Mouse (Mus musculus): Measurements from ENCODE around the gene Phf20. TPM values are rescaled to one million over a fixed set of nuclear protein-coding genes. Genes with fewer than 3 reads are reported as not detected.
"Not testable (repeated sequence)": the region's sequence is repeated elsewhere in the genome, so short reads cannot be mapped to it uniquely, and the experiment has no call there.

Gene Phf20
- polyA plus RNA-seq, 1 experiment from 2014 or later: 94.0 TPM

GRCm38 (mm10) chr2:156181592-156181991, 14.7 kb upstream of the Phf20 start:
- no peak for ATAC-seq (ENCODE audit: low FRiP score, low read depth)
- H3K27me3 ChIP-seq: no peaks in the 10 kb centered on the region
- WGBS: 74% methylated on average over 2 of the region's 2 CpGs
- H3K4me1 ChIP-seq: peaks cover 25% of the 10 kb centered on the region
- peaks cover 15% of the 10 kb centered on the region for H3K36me3 ChIP-seq
- no peak overlapping the region for H3K27ac ChIP-seq
- H3K4me2 ChIP-seq (replicated peaks): peak overlapping the region; percentile 67; the same call in 1 of the 2 replicates
- H3K9me3 ChIP-seq: no peaks in the 10 kb centered on the region
- peak overlapping the region; percentile 78; the same call in 1 of the 2 replicates for H3K9ac ChIP-seq
- no peak overlapping the region for H3K4me3 ChIP-seq

- not testable (repeated sequence) for H3K27ac ChIP-seq; H3K4me2 ChIP-seq (replicated peaks); H3K9ac ChIP-seq; H3K27me3 ChIP-seq; H3K36me3 ChIP-seq; H3K4me3 ChIP-seq; H3K9me3 ChIP-seq; ATAC-seq (ENCODE audit: low FRiP score, low read depth); H3K4me1 ChIP-seq
- WGBS: 74% methylated on average over 7 of the region's 7 CpGs
These were observed 7.0 kb upstream of the Phf20 start for GRCm38 (mm10) chr2:156189241-156189640.

DNA sequence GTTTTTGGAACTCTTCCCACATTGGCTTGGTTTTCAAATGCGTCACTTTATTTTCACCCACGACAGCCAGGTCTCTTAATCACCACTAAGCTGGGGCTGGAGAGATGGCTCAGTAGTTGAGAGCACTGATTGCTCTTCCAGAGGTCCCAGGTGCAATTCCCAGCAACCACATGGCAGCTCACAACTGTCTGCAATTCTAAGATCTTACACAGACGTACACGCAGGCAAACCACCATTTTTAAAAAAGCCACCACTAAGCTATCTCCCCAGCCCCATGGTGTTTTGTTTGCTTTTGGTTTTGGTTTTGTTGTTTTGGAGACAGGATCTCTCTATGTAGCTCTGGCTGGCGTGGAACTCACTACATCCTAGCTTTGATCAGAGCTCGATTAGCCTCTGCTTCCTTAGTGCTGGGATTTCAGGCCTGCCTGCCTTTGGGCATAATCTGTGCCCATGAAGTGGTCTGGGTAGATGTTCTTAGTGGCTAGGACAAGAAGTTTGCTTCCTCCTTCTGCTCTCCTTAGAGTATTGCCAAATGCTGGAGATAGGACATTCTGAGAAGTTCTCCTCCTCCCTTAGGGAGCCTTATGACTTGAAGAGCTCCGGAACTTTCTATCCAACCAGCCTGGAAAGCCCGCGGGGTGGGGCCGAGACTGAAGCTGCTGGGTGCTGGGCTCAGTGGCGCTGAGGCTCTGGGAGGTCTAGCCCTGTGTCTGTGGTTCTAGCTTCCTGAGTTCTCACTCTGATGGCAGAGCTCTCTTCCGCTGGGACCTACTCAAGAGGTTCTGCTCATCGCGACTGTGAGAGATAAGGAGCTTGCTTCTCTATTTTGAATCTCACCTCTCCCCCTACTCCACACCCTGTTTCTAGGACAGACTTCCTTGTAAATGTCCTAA, 6.0 kb upstream of the Phf20 start:
- ATAC-seq (ENCODE audit: low FRiP score, low read depth): no peak
- no peaks in the 10 kb centered on the region for H3K4me1 ChIP-seq
- no peaks in the 10 kb centered on the region for H3K36me3 ChIP-seq
- no peak overlapping the region for H3K27ac ChIP-seq
- no peaks in the 10 kb centered on the region for H3K9me3 ChIP-seq
- no peak overlapping the region for H3K4me3 ChIP-seq
- no peaks in the 10 kb centered on the region for H3K27me3 ChIP-seq
- WGBS: 79% methylated on average over 14 of the region's 14 CpGs
- H3K4me2 ChIP-seq (replicated peaks): no peak overlapping the region
- H3K9ac ChIP-seq: no peak overlapping the region

GRCm38 (mm10) chr2:156191540-156191939, 4.7 kb upstream of the Phf20 start:
- peaks cover 4% of the 10 kb centered on the region for H3K4me1 ChIP-seq
- H3K27ac ChIP-seq: no peak overlapping the region
- no peak overlapping the region for H3K9ac ChIP-seq
- no peaks in the 10 kb centered on the region for H3K36me3 ChIP-seq
- H3K4me3 ChIP-seq: no peak overlapping the region
- H3K9me3 ChIP-seq: no peaks in the 10 kb centered on the region
- 92% methylated on average over 2 of the region's 2 CpGs for WGBS
- ATAC-seq (ENCODE audit: low FRiP score, low read depth): no peak
- no peaks in the 10 kb centered on the region for H3K27me3 ChIP-seq
- H3K4me2 ChIP-seq (replicated peaks): no peak overlapping the region

- Histone ChIP-seq H3K9ac (no peak overlapping the region), H3K4me3 (no peak overlapping the region), H3K4me2 (replicated peaks) (no peak overlapping the region), H3K9me3 (no peaks in the 10 kb centered on the region), H3K36me3 (no peaks in the 10 kb centered on the region), H3K4me1 (peaks cover 4% of the 10 kb centered on the region), H3K27ac (no peak overlapping the region), H3K27me3 (no peaks in the 10 kb centered on the region)
- no peak for ATAC-seq (ENCODE audit: low FRiP score, low read depth)
- WGBS: 76% methylated on average over 2 of the region's 2 CpGs
These were observed 4.2 kb upstream of the Phf20 start for GRCm38 (mm10) chr2:156192068-156192467.

DNA sequence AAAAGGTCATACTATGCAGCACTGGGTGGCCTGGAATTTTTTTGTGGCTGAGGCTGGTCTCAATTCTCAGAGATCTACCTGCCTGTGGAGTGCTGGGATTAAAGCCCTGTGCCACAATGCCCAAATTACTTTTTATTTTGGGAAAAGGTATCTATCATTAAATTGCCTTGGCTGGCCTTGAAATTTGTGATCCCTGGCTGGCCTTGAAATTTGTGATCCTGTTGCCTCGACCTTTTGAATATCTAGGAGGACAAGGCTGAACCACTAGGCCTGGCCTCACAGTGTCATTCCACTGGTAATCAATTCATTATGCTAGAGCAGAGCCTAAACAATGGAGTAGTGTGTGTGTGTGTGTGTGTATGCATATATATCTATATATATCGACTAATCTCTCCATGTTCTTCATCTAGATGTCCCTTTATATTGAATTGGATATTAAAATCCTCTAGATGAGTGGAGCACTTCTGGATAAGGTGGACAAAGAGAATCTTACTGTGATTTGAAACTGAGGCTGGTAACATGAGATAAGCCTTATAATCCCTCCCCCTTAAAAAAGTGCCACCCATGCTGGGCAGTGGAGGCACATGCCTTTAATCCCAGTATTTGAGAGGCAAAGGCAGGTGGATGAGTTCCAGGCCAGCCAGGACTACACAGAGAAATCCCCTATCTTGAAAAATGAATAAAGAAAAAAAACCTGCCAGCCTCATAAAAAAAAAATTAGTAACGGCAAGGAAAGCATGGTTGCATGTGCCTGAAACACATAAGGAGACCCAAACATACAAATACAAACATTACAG, 3.0 kb upstream of the Phf20 start:
- Histone ChIP-seq H3K4me3 (no peak overlapping the region), H3K9ac (no peak overlapping the region), H3K36me3 (no peaks in the 10 kb centered on the region), H3K27me3 (no peaks in the 10 kb centered on the region), H3K9me3 (no peaks in the 10 kb centered on the region), H3K27ac (no peak overlapping the region), H3K4me2 (replicated peaks) (no peak overlapping the region), H3K4me1 (peaks cover 12% of the 10 kb centered on the region)
- no peak for ATAC-seq (ENCODE audit: low FRiP score, low read depth)
- 70% methylated on average over 3 of the region's 3 CpGs for WGBS

- Histone ChIP-seq H3K27me3 (no peaks in the 10 kb centered on the region), H3K9ac (no peak overlapping the region), H3K27ac (no peak overlapping the region), H3K4me3 (no peak overlapping the region), H3K9me3 (no peaks in the 10 kb centered on the region), H3K4me2 (replicated peaks) (no peak overlapping the region), H3K36me3 (no peaks in the 10 kb centered on the region), H3K4me1 (peaks cover 25% of the 10 kb centered on the region)
- ATAC-seq (ENCODE audit: low FRiP score, low read depth): no peak
These were observed 1.7 kb upstream of the Phf20 start for GRCm38 (mm10) chr2:156194571-156194970.

GRCm38 (mm10) chr2:156197129-156197911, 1.1 kb downstream of the Phf20 start:
- Histone ChIP-seq H3K9ac (peak overlapping the region; percentile 84), H3K4me3 (peak overlapping the region; percentile 69), H3K4me2 (replicated peaks) (peak overlapping the region; percentile 77), H3K4me1 (peaks cover 40% of the 10 kb centered on the region), H3K27ac (peak overlapping the region; percentile 91), H3K27me3 (no peaks in the 10 kb centered on the region), H3K9me3 (no peaks in the 10 kb centered on the region), H3K36me3 (0 out of 2 replicates have a peak, but pooled peaks cover 11% of the 10 kb centered on the region)
- WGBS: 4% methylated on average over 17 of the region's 17 CpGs
- no peak for ATAC-seq (ENCODE audit: low FRiP score, low read depth)

GRCm38 (mm10) chr2:156199944-156200343, 3.7 kb downstream of the Phf20 start:
- Histone ChIP-seq H3K9ac (no peak overlapping the region), H3K4me2 (replicated peaks) (peak overlapping the region; percentile 28), H3K27ac (peak overlapping the region; percentile 61; the same call in 1 of the 2 replicates), H3K9me3 (no peaks in the 10 kb centered on the region), H3K27me3 (no peaks in the 10 kb centered on the region), H3K4me1 (peaks cover 55% of the 10 kb centered on the region), H3K4me3 (no peak overlapping the region), H3K36me3 (peaks cover 17% of the 10 kb centered on the region)
- ATAC-seq (ENCODE audit: low FRiP score, low read depth): no peak
- WGBS: 19% methylated on average over 3 of the region's 3 CpGs

- Histone ChIP-seq H3K4me3 (no peak overlapping the region), H3K9ac (no peak overlapping the region), H3K9me3 (no peaks in the 10 kb centered on the region), H3K27me3 (no peaks in the 10 kb centered on the region), H3K36me3 (peaks cover 22% of the 10 kb centered on the region), H3K4me2 (replicated peaks) (no peak overlapping the region), H3K27ac (no peak overlapping the region), H3K4me1 (peaks cover 51% of the 10 kb centered on the region)
- no peak for ATAC-seq (ENCODE audit: low FRiP score, low read depth)
- 98% methylated on average over 4 of the region's 4 CpGs for WGBS
These were observed 5.2 kb downstream of the Phf20 start for GRCm38 (mm10) chr2:156201486-156201885.

DNA sequence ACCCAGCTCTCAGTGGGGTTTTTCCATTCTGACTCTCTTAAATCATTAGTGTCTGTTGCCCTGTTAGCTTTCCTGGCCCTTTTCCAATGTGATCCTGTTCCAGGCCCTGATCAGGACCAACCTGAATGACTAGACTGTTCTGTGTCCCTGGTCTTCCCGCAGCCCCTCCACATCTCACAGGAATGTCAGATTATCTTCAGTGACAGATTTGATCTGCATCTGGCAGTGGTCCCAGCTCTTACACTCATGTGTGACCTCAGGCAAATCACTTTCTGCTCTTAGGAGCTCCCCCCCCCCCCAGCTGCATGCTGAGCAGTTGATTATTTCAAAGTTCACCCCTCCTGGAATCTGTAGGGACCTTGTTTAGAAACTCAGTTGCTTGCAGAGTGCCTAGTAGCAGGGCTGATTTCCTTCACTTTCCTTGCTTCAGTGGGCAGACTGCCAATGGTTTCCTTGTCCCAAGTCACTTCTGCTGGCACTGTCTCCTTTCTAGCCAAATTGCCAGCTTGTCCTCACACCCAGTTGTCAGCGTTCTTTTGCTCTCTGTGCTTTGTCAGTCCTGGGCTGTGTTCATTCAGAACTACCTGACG, 6.7 kb downstream of the Phf20 start:
- peak overlapping the region; percentile 19 for H3K4me2 ChIP-seq (replicated peaks)
- peaks cover 46% of the 10 kb centered on the region for H3K4me1 ChIP-seq
- peak overlapping the region; percentile 48; the same call in 1 of the 2 replicates for H3K27ac ChIP-seq
- peak overlapping the region; percentile 37; the same call in 1 of the 2 replicates for H3K9ac ChIP-seq
- ATAC-seq (ENCODE audit: low FRiP score, low read depth): peak; percentile 69
- 55% methylated on average over 3 of the region's 3 CpGs for WGBS
- no peaks in the 10 kb centered on the region for H3K9me3 ChIP-seq
- H3K27me3 ChIP-seq: no peaks in the 10 kb centered on the region
- H3K36me3 ChIP-seq: peaks cover 31% of the 10 kb centered on the region
- no peak overlapping the region for H3K4me3 ChIP-seq
